Mouse (Mus musculus): Measurements from ENCODE around the gene Rptn.
A peak's percentile ranks its signal among the peaks of the same experiment; 100 is the strongest.
"Not testable (repeated sequence)": the region's sequence is repeated elsewhere in the genome, so short reads cannot be mapped to it uniquely, and the experiment has no call there.

The Rptn gene

GRCm38 (mm10) chr3:93393366-93393765, at the start of gene Rptn:
TSS of gene Rptn (plus strand) at chr3:93393699.
- no peak for DNase-seq

GRCm38 (mm10) chr3:93346896-93347295, 46.6 kb upstream of the Rptn start:
- no peak for DNase-seq

DNA sequence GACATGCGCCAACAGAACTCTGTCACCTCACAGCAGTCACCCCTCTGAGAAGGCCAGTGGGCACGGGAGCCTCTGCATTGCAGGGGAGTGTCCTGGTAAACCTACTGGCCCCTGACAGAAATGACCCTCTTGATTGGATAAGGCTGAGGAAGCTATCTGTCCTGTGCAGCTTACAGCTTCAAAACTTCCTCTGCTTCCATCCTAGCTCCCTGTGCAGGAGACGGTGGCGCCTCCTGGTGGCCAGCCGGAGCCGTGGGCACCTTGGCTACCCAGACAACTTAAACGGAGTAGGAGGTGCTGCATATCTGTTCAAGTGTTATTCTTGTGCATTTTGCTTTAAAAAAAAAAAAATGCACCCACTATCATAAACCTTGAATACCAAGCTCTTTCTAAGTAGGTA, 33.5 kb upstream of the Rptn start:
- peak; percentile 87 for DNase-seq

GRCm38 (mm10) chr3:93361933-93362574, 31.4 kb upstream of the Rptn start:
- no peak for DNase-seq

- DNase-seq, result no peak
These were observed 26.4 kb upstream of the Rptn start for GRCm38 (mm10) chr3:93366966-93367575.

DNA sequence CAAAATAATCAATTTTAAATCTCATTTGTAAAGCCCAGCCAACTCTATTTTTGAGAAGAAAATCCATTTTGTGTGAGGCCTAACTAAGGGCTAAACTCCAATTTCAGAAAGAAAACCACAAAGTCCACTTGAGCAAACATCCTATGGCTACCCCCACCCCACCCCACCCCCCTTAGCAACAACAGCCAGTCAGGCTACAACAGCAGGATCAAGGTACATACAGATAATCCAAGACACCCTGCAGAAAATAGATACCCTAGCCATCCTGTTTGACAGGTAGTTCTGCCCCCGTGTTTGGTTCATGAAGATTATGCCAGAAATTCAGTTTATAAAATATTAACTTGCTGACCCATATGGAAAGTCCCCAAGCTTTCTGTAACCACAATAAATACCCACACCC, 25.3 kb upstream of the Rptn start:
- DNase-seq, result no peak

GRCm38 (mm10) chr3:93373416-93373815, 20.1 kb upstream of the Rptn start:
- no peak for DNase-seq

- no peak for DNase-seq
These were observed 18.3 kb upstream of the Rptn start for GRCm38 (mm10) chr3:93375196-93375595.

GRCm38 (mm10) chr3:93375601-93376000, 17.9 kb upstream of the Rptn start:
- DNase-seq, result no peak

DNA sequence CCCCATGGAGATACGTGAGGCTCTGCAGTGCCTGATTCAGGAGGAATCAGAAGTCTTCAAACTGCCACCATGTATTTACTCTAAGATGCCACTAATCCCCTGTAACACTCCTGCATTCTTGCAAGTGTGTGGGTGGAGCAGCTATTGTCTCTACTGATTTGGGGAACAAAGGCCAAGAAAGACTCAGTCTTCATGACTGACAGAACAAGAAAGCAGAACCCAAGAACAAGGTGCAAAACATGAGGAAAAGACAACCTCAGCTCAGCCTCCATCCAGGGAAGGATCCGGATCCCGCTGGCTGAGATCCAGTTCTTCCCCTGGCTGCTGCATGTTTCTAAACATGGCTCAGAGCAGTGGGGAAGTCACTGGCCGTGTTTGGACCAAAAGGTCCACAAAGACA, 15.4 kb upstream of the Rptn start:
- no peak for DNase-seq

DNA sequence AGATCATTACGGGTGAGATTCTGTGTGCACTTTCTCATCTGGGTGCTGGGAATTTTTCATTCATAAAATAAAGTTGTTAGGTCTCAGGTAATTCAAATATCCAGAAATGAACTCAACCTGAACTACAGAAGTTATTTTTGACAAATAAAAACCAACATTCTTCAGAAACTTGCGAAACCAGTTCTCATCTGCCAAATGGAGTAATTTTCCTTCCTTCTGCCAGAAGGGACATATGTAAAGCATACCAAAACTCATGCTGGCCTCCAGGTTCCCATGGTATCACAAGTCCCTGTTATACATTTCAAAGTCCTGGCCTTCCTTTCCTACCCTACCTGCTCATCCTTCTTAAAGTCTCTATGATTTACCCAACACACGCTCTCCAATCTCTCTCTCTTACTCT, 10.4 kb downstream of the Rptn start:
- no peak for DNase-seq

GRCm38 (mm10) chr3:93406992-93407391, 13.5 kb downstream of the Rptn start:
- peak; percentile 33 for DNase-seq

- DNase-seq, result no peak
These were observed 18.4 kb downstream of the Rptn start for GRCm38 (mm10) chr3:93411905-93412304.

DNA sequence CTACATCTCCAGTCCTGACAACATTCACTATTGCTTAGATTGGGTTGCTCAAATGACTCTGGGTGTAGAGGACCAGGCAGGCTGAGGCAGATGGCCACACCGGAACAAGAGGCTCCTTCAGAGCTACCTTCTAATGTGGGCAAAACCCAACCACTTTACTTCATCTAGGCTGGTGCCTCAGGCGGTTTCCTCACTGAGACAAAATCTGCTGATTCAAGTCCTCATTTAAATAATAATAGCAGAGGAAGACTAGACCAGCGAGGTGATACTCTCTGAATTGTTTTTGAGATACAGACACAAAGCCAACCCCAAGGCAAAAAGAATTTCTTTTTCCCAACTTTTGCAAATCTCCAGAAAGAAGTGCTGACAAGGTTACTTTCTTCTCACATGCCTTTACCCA, 38.2 kb downstream of the Rptn start:
- no peak for DNase-seq

DNA sequence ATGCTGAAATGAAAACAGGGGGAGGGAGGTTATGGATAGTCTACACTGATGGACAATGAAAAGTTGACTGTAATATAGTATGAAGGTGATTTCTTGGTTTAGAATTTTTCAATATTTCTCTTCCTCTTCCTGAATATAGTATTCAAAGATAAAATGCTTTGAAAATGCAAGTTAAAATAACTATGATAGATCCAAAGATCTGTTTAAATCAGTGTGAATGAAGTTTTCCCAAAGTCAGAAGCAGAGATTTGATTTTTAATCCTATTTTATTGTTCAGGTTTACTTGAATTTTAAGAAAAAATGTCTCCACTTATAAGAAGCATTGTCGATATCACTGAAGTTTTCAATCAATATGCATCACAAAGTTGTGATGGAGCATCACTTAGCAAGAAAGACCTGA, 48.5 kb downstream of the Rptn start, which contains the start of gene Tchh:
Gene Tchh, plus strand, starts transcription at position 301 of the 400 bp plus-strand sequence.
- no peak for DNase-seq

GRCm38 (mm10) chr3:93443501-93444101, 50.1 kb downstream of the Rptn start:
- peak; percentile 21 for DNase-seq

GRCm38 (mm10) chr3:93444343-93445164, 51.1 kb downstream of the Rptn start:
- peak; percentile 53 for DNase-seq

DNA sequence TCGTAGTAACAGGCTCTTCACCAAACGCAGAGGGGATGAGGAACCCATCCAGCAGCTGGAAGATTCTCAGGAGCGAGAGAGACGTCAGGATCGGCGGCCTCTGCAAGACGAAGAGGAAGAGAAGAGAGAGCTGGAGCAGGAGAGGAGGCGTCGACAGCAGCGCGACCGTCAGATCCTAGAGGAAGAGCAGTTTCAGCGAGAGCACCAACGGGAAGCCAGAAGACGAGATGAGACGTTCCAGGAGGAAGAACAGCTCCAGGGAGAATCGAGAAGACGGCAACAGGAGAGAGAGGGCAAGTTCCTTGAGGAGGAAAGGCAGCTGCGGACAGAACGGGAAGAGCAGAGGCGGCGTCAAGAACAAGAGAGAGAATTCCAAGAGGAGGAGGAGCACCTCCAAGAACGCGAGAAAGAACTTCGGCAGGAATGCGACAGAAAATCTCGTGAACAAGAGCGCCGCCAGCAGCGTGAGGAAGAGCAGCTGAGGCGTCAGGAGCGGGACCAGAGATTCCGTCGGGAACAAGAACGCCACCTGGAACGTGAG, 51.7 kb downstream of the Rptn start:
- DNase-seq, result peak; percentile 10

DNA sequence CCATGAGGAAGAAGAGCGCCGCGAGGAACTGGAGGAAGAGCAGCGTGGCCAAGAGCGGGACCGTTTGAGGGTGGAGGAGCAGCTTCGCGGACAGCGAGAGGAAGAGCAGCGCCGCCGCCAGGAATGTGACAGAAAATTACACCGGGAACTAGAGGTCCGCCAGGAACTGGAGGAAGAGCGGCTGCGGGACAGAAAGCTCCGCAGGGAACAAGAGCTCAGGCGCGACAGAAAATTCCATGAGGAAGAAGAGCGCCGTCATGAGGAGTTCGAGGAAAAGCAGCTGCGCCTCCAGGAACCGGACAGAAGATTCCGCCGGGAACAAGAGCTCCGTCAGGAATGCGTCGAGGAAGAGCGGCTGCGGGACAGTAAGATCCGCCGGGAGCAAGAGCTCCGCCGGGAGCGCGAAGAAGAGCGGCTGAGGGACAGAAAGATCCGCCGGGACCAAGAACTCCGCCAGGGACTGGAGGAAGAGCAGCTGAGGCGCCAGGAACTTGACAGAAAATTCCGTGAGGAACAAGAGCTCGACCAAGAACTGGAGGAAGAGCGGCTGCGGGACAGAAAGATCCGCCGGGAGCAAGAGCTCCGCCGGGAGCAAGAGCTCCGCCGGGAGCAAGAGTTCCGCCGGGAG, 52.7 kb downstream of the Rptn start:
- peak; percentile 9 for DNase-seq

- DNase-seq, result not testable (repeated sequence)
These were observed 53.2 kb downstream of the Rptn start for GRCm38 (mm10) chr3:93446756-93447137.

DNA sequence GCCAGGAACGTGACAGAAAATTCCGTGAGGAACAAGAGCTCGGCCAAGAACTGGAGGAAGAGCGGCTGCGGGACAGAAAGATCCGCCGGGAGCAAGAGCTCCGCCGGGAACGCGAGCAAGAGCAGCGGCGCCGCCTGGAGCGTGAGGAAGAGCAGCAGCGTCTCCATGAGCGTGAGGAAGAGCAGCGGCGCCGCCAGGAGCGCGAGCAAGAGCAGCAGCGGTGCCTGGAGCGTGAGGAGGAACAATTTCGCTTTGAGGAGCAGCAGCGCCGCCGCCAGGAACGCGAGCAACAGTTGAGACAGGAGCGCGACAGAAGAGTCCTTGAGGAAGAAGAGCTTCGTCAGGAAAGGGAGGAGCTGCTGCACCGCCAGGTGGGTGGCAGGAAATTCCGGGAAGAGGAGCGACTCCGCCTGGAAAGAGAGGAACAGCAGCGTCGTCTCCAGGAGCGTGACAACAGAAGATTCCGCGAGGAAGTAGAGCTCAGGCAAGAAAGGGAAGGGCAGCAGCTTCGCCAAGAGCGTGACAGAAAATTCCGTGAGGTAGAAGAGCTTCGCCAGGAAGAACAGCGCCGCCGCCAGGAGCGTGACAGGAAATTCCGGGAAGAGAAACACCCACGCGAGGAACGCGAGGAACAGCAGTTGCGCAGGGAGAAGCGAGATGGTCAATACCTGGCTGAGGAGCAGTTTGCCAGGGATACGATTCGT, 53.8 kb downstream of the Rptn start:
- DNase-seq, result peak; percentile 35
